ENCODE assay signal across 16 mouse cellular contexts in genomic region chr11:38600971-38601370, GRCm38 (mm10).
DNase-seq lines count a peak whose midpoint lies in the region; ATAC-seq lines count a peak whose summit lies in the region.
"Had no signal": no experiment of that assay in that cellular context is flagged by ENCODE, and none has a peak within 500 bp of the region (broad histone marks: within the 10 kb centered on the region; RNA-seq: fewer than 3 reads in every experiment).

No protein-coding gene starts in this region.

- no peaks in the 10 kb centered on the region for H3K36me3 ChIP-seq in midbrain, embryonic 14.5 days (ENCODE audit: control insufficient read depth, insufficient read depth, low read length)
- no peaks in the 10 kb centered on the region for H3K36me3 ChIP-seq in midbrain, embryonic 16.5 days (ENCODE audit: control insufficient read depth, insufficient read depth, low read length)
- H3K36me3 ChIP-seq in midbrain, embryonic 15.5 days (replicated peaks) = no peaks in the 10 kb centered on the region
- H3K36me3 ChIP-seq: embryonic facial prominence, embryonic 12.5 days had no signal

- WGBS in midbrain, embryonic 14.5 days = 69% methylated on average over 4 of the region's 4 CpGs
- WGBS in midbrain, embryonic 16.5 days = 70% methylated on average over 4 of the region's 4 CpGs
- 66% methylated on average over 4 of the region's 4 CpGs for WGBS in midbrain, embryonic 15.5 days

- peaks cover 4% of the 10 kb centered on the region; the same call in 1 of the 2 replicates for H3K9me3 ChIP-seq in midbrain, embryonic 14.5 days (ENCODE audit: control insufficient read depth, low read length)
- H3K9me3 ChIP-seq in midbrain, embryonic 16.5 days (replicated peaks; ENCODE audit: control insufficient read depth, low read length, poor library complexity, severe bottlenecking) = no peaks in the 10 kb centered on the region; the same call in 1 of the 2 replicates
- no peaks in the 10 kb centered on the region for H3K9me3 ChIP-seq in midbrain, embryonic 15.5 days
- H3K9me3 ChIP-seq: embryonic facial prominence, embryonic 12.5 days had no signal

- ATAC-seq in midbrain, embryonic 14.5 days (ENCODE audit: low FRiP score, low TSS enrichment) = no peak
- no peak for ATAC-seq in midbrain, embryonic 16.5 days
- no peak for ATAC-seq in activated CD4-positive, CD25-positive, alpha-beta regulatory T cell, adult 4 months
- ATAC-seq in midbrain, embryonic 15.5 days (replicated peaks) = no peak

- no peak overlapping the region for H3K4me3 ChIP-seq in midbrain, embryonic 14.5 days (replicated peaks; ENCODE audit: low read depth, low read length)
- no peak overlapping the region for H3K4me3 ChIP-seq in midbrain, embryonic 16.5 days (ENCODE audit: low read depth, low read length)
- no peak overlapping the region for H3K4me3 ChIP-seq in midbrain, embryonic 15.5 days
- H3K4me3 ChIP-seq: embryonic facial prominence, embryonic 12.5 days; gastrocnemius, adult 2 months had no signal

- H3K27me3 ChIP-seq in midbrain, embryonic 14.5 days (ENCODE audit: control insufficient read depth, insufficient read depth, low read length) = no peaks in the 10 kb centered on the region
- H3K27me3 ChIP-seq in midbrain, embryonic 16.5 days (ENCODE audit: control insufficient read depth, insufficient read depth, low read depth, low read length) = no peaks in the 10 kb centered on the region
- H3K27me3 ChIP-seq in midbrain, embryonic 15.5 days (replicated peaks) = no peaks in the 10 kb centered on the region
- H3K27me3 ChIP-seq: embryonic facial prominence, embryonic 12.5 days had no signal

- no peak overlapping the region for H3K9ac ChIP-seq in midbrain, embryonic 14.5 days (replicated peaks; ENCODE audit: low read length)
- H3K9ac ChIP-seq in midbrain, embryonic 16.5 days (ENCODE audit: low read depth, low read length) = no peak overlapping the region
- H3K9ac ChIP-seq in midbrain, embryonic 15.5 days = no peak overlapping the region
- H3K9ac ChIP-seq: embryonic facial prominence, embryonic 12.5 days; liver, embryonic 14.5 days had no signal

- no peak overlapping the region for H3K27ac ChIP-seq in midbrain, embryonic 14.5 days (replicated peaks; ENCODE audit: low read depth, low read length)
- no peak overlapping the region for H3K27ac ChIP-seq in midbrain, embryonic 16.5 days (ENCODE audit: low read length)
- H3K27ac ChIP-seq in midbrain, embryonic 15.5 days = no peak overlapping the region
- H3K27ac ChIP-seq: embryonic facial prominence, embryonic 12.5 days; gastrocnemius, adult 2 months; liver, embryonic 14.5 days; macrophage had no signal

- peak; percentile 4 to 8 for DNase-seq in cerebellum, postnatal 36 days
- DNase-seq in cerebellum, adult 8-10 months = no peak
- peak; percentile 20 for DNase-seq in midbrain, embryonic 14.5 days
- peak; percentile 3 for DNase-seq in left cerebral cortex, adult 11 months (ENCODE audit: low spot score)
- DNase-seq in ovary, postnatal 14 days (ENCODE audit: low spot score) = no peak
- DNase-seq: adrenal gland, adult 8-10 months; gastrocnemius, adult 2 months; kidney, adult 2 months; thymus, adult 18-20 months had no signal

- no peaks in the 10 kb centered on the region for H3K4me1 ChIP-seq in midbrain, embryonic 14.5 days (ENCODE audit: control insufficient read depth, insufficient read depth, low read length)
- H3K4me1 ChIP-seq in midbrain, embryonic 16.5 days (ENCODE audit: control insufficient read depth, insufficient read depth, low read length) = no peaks in the 10 kb centered on the region
- H3K4me1 ChIP-seq in midbrain, embryonic 15.5 days = no peaks in the 10 kb centered on the region
- H3K4me1 ChIP-seq: embryonic facial prominence, embryonic 12.5 days had no signal

- H3K4me2 ChIP-seq in midbrain, embryonic 14.5 days (ENCODE audit: low read length) = no peak overlapping the region
- H3K4me2 ChIP-seq in midbrain, embryonic 16.5 days (ENCODE audit: low read length) = no peak overlapping the region
- no peak overlapping the region for H3K4me2 ChIP-seq in midbrain, embryonic 15.5 days
- H3K4me2 ChIP-seq: embryonic facial prominence, embryonic 12.5 days; heart, embryonic 11.5 days had no signal

Comparison
In these comparisons a context has a peak if more than half of its experiments do, and no peak if none do; other contexts are left out.
1. DNase-seq: peak in cerebellum, postnatal 36 days (2 of 2), midbrain, embryonic 14.5 days (single experiment) and left cerebral cortex, adult 11 months (single experiment); none in cerebellum, adult 8-10 months (single experiment) and ovary, postnatal 14 days (single experiment).